Mouse (Mus musculus) kidney, embryonic 14.5 days (tissue): ENCODE results near the gene C2cd5. TPM values are rescaled to one million over a fixed set of nuclear protein-coding genes. Genes with fewer than 3 reads are reported as not detected.

Experiments
- ATAC-seq: fragments of 200-750 bp; cut with Nextera tagmentation; 2 replicates; pipeline ENCODE4 v1.8.0; 2017; ENCODE audit warnings: moderate number of reproducible peaks, mild to moderate bottlenecking, moderate TSS enrichment, moderate library complexity; ENCODE audit not compliant: low FRiP score, low TSS enrichment
- H3K27ac ChIP-seq: fragments of 300-500 bp; sonication (generic); 2 replicates; pipeline ENCODE4 v1.5.1; 2014; ENCODE audit warnings: low read depth, mild to moderate bottlenecking, low read length, moderate library complexity, mixed read lengths
- H3K27me3 ChIP-seq: fragments of 300-500 bp; sonication (generic); 2 replicates; pipeline ENCODE4 v1.6.1; 2014; ENCODE audit warnings: mild to moderate bottlenecking, low read length; ENCODE audit not compliant: control insufficient read depth, insufficient read depth
- H3K36me3 ChIP-seq: fragments of 300-500 bp; sonication (generic); 2 replicates; pipeline ENCODE4 v1.6.1; 2014; ENCODE audit warnings: low read length, mixed read lengths; ENCODE audit not compliant: control insufficient read depth, insufficient read depth
- H3K4me1 ChIP-seq: fragments of 300-500 bp; sonication (generic); 2 replicates; pipeline ENCODE4 v1.6.1; 2014; ENCODE audit warnings: low read length, mixed read lengths; ENCODE audit not compliant: control insufficient read depth, insufficient read depth
- H3K4me2 ChIP-seq: fragments of 300-500 bp; sonication (generic); replicated peaks from 2 replicates; pipeline ENCODE4 v1.6.1; 2014; ENCODE audit warnings: low read depth, mild to moderate bottlenecking, low read length
- H3K4me3 ChIP-seq: fragments of 300-500 bp; sonication (generic); 2 replicates; pipeline ENCODE4 v1.5.1; 2014; ENCODE audit warnings: mild to moderate bottlenecking, low read length
- H3K9ac ChIP-seq: fragments of 300-500 bp; sonication (generic); 2 replicates; pipeline ENCODE4 v1.6.1; 2014; ENCODE audit warnings: low read depth, mild to moderate bottlenecking, low read length, moderate library complexity
- H3K9me3 ChIP-seq: fragments of 300-500 bp; sonication (generic); 2 replicates; pipeline ENCODE4 v1.6.1; 2016; ENCODE audit warnings: low read length; ENCODE audit not compliant: control insufficient read depth
- WGBS: fragments of 180-500 bp; shearing (Covaris S2); extraction: QIAGEN DNeasy Blood & Tissue Kit; methylation state at CpG from one replicate; pipeline ENCODE4 v1.1.7; 2014; 5-methylcytosine and 5-hydroxymethylcytosine counted together
- polyA plus RNA-seq: library from polyadenylated mRNA; unstranded; fragments of >200 nt; fragmentation: Nextera tagmentation; extraction: Ambion mirVana; gene quantifications from 2 replicates; pipeline ENCODE4 v1.2.1, GENCODE M21; 2014

The C2cd5 gene
- polyA plus RNA-seq, 1 experiment from 2014 or later: 34.5 TPM

DNA sequence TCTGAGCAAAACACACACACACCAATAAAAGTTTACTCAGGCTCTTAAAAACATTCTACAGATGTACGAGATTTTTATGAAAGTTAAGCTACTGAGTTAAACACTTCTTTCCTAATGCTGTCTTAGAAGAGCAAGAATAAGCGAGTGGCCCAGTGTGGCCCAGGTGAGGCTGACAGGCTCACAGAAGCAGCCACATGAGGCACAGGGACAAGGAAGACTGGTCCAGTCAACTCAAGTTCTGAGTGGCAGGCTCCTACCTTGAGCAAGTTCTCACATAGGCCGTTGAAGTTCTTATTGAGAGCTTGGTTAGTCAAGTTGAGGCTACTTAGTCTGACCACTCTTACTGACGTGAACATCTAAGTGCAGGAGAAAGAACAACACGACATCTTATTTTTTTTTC lies 69.4 kb downstream of the C2cd5 start:
- H3K27me3 ChIP-seq: no peaks in the 10 kb centered on the region
- H3K4me1 ChIP-seq: no peaks in the 10 kb centered on the region
- ATAC-seq: no peak
- no peak overlapping the region for H3K9ac ChIP-seq
- no peak overlapping the region for H3K4me2 ChIP-seq
- H3K9me3 ChIP-seq: no peaks in the 10 kb centered on the region
- peaks cover 43% of the 10 kb centered on the region for H3K36me3 ChIP-seq
- no peak overlapping the region for H3K27ac ChIP-seq
- H3K4me3 ChIP-seq: no peak overlapping the region
- WGBS: 86% methylated on average over 5 of the region's 5 CpGs

- Histone ChIP-seq H3K4me2 (no peak overlapping the region), H3K4me1 (no peaks in the 10 kb centered on the region), H3K27ac (no peak overlapping the region), H3K9ac (no peak overlapping the region), H3K4me3 (no peak overlapping the region), H3K9me3 (no peaks in the 10 kb centered on the region), H3K36me3 (peaks cover 26% of the 10 kb centered on the region), H3K27me3 (no peaks in the 10 kb centered on the region)
- 88% methylated on average over 4 of the region's 4 CpGs for WGBS
- ATAC-seq: no peak
Observed at GRCm38 (mm10) chr6:143027896-143028295, 72.0 kb downstream of the C2cd5 start.

- no peaks in the 10 kb centered on the region for H3K9me3 ChIP-seq
- no peaks in the 10 kb centered on the region for H3K27me3 ChIP-seq
- 73% methylated on average over 10 of the region's 10 CpGs for WGBS
- no peak overlapping the region for H3K4me2 ChIP-seq
- H3K4me1 ChIP-seq: no peaks in the 10 kb centered on the region
- H3K36me3 ChIP-seq: peaks cover 24% of the 10 kb centered on the region
- no peak; the same call in 1 of the 2 replicates for ATAC-seq
- H3K4me3 ChIP-seq: no peak overlapping the region
- H3K9ac ChIP-seq: no peak overlapping the region
- H3K27ac ChIP-seq: 0 out of 2 replicates have a peak overlapping the region, but pooled peaks have one; percentile 19
Observed at GRCm38 (mm10) chr6:143027402-143027801, 72.5 kb downstream of the C2cd5 start.

- no peak overlapping the region for H3K9ac ChIP-seq
- 46% methylated on average over 6 of the region's 6 CpGs for WGBS
- no peak overlapping the region for H3K4me2 ChIP-seq
- no peak for ATAC-seq
- H3K36me3 ChIP-seq: peaks cover 11% of the 10 kb centered on the region; the same call in 1 of the 2 replicates
- H3K9me3 ChIP-seq: no peaks in the 10 kb centered on the region
- H3K27ac ChIP-seq: no peak overlapping the region
- no peaks in the 10 kb centered on the region for H3K4me1 ChIP-seq
- H3K4me3 ChIP-seq: no peak overlapping the region
- H3K27me3 ChIP-seq: no peaks in the 10 kb centered on the region
Observed at GRCm38 (mm10) chr6:143023691-143024090, 76.2 kb downstream of the C2cd5 start.

DNA sequence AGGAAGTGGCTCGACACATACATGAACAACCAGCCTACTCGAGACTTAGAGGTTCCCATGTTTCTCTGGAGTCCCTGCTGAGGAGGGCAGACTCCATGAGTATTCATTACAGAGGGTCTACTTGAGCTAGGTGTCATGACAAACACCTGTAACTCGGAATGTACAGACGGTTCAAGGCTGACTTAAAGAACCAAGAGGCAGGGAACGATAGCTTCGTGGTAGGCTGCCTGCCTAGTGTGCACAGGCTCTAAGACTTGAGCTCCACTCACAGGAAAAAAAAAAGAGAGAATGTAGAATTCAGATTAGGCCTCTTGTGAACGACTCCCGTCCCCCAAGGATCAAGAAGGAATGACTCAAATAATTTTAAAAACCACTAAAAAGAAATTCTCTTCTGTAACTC lies 78.2 kb downstream of the C2cd5 start:
- H3K4me1 ChIP-seq: no peaks in the 10 kb centered on the region
- no peak overlapping the region for H3K4me2 ChIP-seq
- no peaks in the 10 kb centered on the region for H3K9me3 ChIP-seq
- H3K27ac ChIP-seq: no peak overlapping the region
- H3K4me3 ChIP-seq: no peak overlapping the region
- WGBS: 87% methylated on average over 8 of the region's 8 CpGs
- H3K9ac ChIP-seq: no peak overlapping the region
- no peaks in the 10 kb centered on the region for H3K27me3 ChIP-seq
- H3K36me3 ChIP-seq: peaks cover under 1% of the 10 kb centered on the region; the same call in 1 of the 2 replicates
- ATAC-seq: no peak

DNA sequence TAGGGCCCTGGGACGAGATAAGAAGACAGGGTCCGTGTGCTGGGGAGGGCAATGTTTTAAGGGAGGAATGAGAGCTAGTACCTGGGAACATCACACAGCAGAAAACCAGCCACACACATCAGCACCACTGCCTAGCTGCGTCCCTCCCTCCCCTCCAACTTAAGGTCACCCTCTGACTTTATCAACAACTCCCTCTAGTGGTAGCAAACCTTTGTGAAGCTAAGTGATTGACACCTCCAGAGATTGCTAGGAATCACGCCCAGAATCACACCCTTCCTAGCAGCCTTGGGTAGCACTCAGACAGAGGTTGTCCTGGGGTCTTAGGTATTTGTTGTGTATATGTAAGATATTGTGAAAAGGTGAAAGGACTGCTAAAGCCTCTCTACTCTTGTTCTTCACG lies 79.3 kb downstream of the C2cd5 start:
- ATAC-seq: no peak
- Histone ChIP-seq H3K4me1 (no peaks in the 10 kb centered on the region), H3K4me2 (no peak overlapping the region), H3K9me3 (no peaks in the 10 kb centered on the region), H3K4me3 (no peak overlapping the region), H3K9ac (no peak overlapping the region), H3K36me3 (peaks cover 6% of the 10 kb centered on the region; the same call in 1 of the 2 replicates), H3K27ac (no peak overlapping the region), H3K27me3 (no peaks in the 10 kb centered on the region)
- 78% methylated on average over 5 of the region's 5 CpGs for WGBS

DNA sequence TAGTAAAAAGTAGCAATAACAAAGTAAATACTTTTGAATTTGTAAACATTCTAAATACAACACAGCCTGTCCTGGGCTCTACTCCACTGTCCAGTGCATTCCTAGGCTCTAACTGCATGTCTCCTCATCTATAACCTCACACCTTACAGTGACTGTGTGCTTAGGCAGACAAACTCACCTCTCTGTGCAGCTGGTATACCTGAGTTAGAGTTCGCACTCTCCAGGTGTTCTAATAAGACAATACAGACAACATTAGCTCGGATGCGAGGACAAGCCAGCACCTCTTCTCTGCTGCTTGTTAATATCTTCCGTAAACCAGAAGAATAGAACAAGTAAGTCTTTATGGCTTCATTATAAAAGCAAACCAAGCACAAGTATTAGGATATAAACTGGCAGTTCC lies 79.8 kb downstream of the C2cd5 start:
- WGBS: 98% methylated on average over 4 of the region's 4 CpGs
- H3K9ac ChIP-seq: no peak overlapping the region
- H3K4me3 ChIP-seq: no peak overlapping the region
- no peak overlapping the region for H3K4me2 ChIP-seq
- no peak for ATAC-seq
- H3K36me3 ChIP-seq: peaks cover 6% of the 10 kb centered on the region; the same call in 1 of the 2 replicates
- no peak overlapping the region for H3K27ac ChIP-seq
- no peaks in the 10 kb centered on the region for H3K27me3 ChIP-seq
- no peaks in the 10 kb centered on the region for H3K9me3 ChIP-seq
- no peaks in the 10 kb centered on the region for H3K4me1 ChIP-seq

- Histone ChIP-seq H3K4me1 (no peaks in the 10 kb centered on the region), H3K27ac (no peak overlapping the region), H3K27me3 (no peaks in the 10 kb centered on the region), H3K9ac (no peak overlapping the region), H3K9me3 (no peaks in the 10 kb centered on the region), H3K4me2 (no peak overlapping the region), H3K4me3 (no peak overlapping the region), H3K36me3 (peaks cover 20% of the 10 kb centered on the region; the same call in 1 of the 2 replicates)
- WGBS: 90% methylated on average over 15 of the region's 15 CpGs
- no peak for ATAC-seq
Observed at GRCm38 (mm10) chr6:143012513-143013215, 87.3 kb downstream of the C2cd5 start.

DNA sequence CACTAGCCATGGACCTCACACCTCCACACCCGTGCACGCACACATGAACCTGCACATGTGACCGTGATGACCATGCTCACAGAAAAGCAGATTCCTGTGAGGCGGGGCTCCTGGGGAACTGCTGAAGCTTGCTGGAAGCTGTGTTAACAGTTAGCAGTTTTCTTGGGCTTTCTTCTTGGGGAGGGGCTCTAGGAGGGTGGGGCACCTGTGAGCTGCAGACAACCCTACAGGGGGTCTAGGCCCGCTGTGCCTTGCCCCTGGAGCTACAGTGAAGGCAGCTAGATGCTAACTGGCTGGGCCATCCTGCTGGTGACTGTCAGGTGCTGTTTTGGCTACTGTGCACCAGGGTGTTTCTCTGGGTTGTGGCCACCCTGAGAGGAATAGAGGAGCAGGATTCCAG lies 91.1 kb downstream of the C2cd5 start:
- no peak for ATAC-seq
- no peak overlapping the region for H3K9ac ChIP-seq
- WGBS: 79% methylated on average over 5 of the region's 5 CpGs

More for the DNA sequence above, 91.1 kb downstream of the C2cd5 start:
- Histone ChIP-seq H3K4me3 (no peak overlapping the region), H3K4me2 (no peak overlapping the region), H3K4me1 (no peaks in the 10 kb centered on the region), H3K9me3 (no peaks in the 10 kb centered on the region), H3K27ac (no peak overlapping the region), H3K27me3 (no peaks in the 10 kb centered on the region), H3K36me3 (peaks cover 14% of the 10 kb centered on the region; the same call in 1 of the 2 replicates)
